Mouse (Mus musculus): Measurements from ENCODE around the gene Asgr1.
"Not testable (repeated sequence)": the region's sequence is repeated elsewhere in the genome, so short reads cannot be mapped to it uniquely, and the experiment has no call there.

The Asgr1 gene

DNA sequence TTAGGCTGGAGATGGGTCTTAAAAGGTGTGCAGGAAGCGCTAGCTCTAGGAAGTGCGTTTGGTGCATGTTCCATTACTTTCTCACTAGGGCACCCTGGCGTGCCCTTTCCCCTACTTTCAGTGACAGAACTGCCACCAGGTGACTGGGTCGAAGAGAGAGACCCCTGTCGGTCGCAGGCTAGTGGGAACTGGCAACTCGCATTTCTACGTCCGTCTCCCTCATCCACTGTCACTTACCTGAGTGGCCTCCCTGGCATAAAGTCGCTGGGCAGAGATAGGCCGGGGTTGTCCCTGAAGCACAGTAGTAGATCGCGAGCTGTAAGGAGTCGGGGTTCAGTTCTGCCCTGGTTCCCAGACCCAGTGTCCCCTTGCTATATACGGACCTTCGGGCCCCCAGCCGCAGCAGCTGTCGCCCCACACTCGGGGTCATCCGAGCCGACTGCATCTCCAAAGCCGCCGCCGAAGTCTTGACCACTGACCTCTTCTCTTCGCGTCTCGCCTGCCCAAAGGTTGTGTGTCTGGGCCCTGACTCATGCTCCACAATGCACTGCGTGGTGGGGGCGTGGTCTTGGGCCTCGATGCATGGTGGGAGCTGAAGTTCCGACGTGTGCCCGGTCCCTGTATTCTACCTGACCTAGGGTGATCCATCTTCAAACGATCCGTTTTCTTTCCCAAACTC is 38.9 kb upstream of the Asgr1 start, which contains the start of gene Acadvl:
Gene Acadvl (minus strand): TSS at position 532 of the 679 bp plus-strand sequence.
- H3K36me3 ChIP-seq (ENCODE audit: insufficient read depth, low read length): peaks cover 44% of the 10 kb centered on the region
- peaks cover 79% of the 10 kb centered on the region for H3K4me1 ChIP-seq (replicated peaks; ENCODE audit: low read depth, low read length)
- H3K27me3 ChIP-seq (ENCODE audit: insufficient read depth, low read length): peaks cover 5% of the 10 kb centered on the region; the same call in 1 of the 2 replicates
- H3K4me3 ChIP-seq (replicated peaks; ENCODE audit: low read length): peak within 1 kb of the TSS; percentile 82
- H3K9me3 ChIP-seq (ENCODE audit: low read length): no peaks in the 10 kb centered on the region
- no peak for TF ChIP-seq CTCF (conservative IDR thresholded peaks at IDR 0.05; ENCODE audit: low read length)

DNA sequence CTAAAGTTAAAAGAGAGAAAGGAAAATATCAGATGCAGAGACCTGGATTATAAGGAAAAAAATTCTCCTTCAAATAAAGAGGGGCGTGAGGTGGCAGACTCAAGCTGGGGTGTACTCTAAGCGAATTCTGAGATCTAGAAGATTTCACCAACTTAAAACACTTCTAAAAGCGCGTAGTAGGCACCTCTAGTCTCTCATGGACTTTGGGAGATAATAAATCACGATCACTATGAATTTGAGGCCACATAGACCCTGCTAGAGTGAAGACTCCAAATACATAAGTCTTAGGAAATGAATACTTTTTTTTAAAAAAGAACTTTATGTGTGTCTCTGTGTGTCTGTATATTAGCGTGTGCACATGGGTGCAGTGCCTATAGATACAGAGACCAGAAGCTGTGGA is 38.2 kb upstream of the Asgr1 start:
- TF ChIP-seq CTCF (conservative IDR thresholded peaks at IDR 0.05; ENCODE audit: low read length) (no peak), NANOG (IDR thresholded peaks at IDR 0.05; ENCODE audit: borderline replicate concordance, low read length) (no peak), POU5F1 (IDR thresholded peaks at IDR 0.05; ENCODE audit: borderline replicate concordance, low read length) (no peak)
- H3K9me3 ChIP-seq (ENCODE audit: low read length): no peaks in the 10 kb centered on the region
- H3K27me3 ChIP-seq (ENCODE audit: insufficient read depth, low read length): peaks cover 5% of the 10 kb centered on the region; the same call in 1 of the 2 replicates
- H3K4me1 ChIP-seq (replicated peaks; ENCODE audit: low read depth, low read length): peaks cover 79% of the 10 kb centered on the region
- no peak overlapping the region for H3K4me3 ChIP-seq (replicated peaks; ENCODE audit: low read length)
- peaks cover 37% of the 10 kb centered on the region for H3K36me3 ChIP-seq (ENCODE audit: insufficient read depth, low read length)

DNA sequence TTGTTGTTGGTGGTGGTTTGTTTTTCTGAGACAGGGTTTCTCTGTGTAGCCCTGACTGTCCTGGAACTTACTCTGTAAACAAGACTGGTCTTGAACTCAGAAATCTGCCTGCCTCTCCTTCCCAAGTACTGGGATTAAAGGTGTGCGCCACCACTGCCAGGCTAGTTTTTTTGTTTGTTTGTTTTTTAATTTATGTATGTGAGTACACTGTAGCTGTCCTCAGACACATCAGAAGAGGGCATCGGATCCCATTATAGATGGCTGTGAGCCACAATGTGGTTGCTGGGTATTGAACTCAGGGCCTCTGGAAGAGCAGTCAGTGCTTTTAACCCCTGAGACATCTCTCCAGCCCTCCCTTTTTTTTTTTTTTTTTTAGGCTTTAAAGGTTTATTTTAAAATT is 37.7 kb upstream of the Asgr1 start:
- H3K4me1 ChIP-seq (replicated peaks; ENCODE audit: low read depth, low read length): peaks cover 77% of the 10 kb centered on the region
- not testable (repeated sequence) for H3K27me3 ChIP-seq (ENCODE audit: insufficient read depth, low read length); H3K4me3 ChIP-seq (replicated peaks; ENCODE audit: low read length)

DNA sequence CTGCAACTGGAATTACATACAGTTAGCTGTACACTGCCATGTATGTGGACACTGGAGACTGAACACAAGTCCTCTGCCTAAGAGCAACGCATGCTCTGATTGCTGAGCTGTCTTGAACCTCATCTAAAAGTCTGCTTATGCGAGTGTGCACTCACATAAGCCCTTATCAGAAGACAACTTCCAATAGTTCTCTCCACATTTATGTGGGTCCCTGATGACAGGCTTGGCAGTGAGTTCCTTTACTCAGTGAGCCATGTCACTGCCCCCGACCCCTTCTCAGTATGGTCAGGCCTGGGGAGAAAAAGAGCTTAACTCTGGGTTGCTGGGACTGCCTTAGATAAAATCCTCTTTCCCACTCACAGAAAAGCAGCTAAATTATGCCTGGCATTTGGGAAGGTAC is 37.2 kb upstream of the Asgr1 start, which contains the start of gene Dlg4:
Gene Dlg4 (plus strand): TSS at position 274 of the 400 bp plus-strand sequence.
- Histone ChIP-seq H3K4me1 (replicated peaks; ENCODE audit: low read depth, low read length) (peaks cover 72% of the 10 kb centered on the region), H3K36me3 (ENCODE audit: insufficient read depth, low read length) (peaks cover 27% of the 10 kb centered on the region), H3K9me3 (ENCODE audit: low read length) (no peaks in the 10 kb centered on the region), H3K27me3 (ENCODE audit: insufficient read depth, low read length) (peaks cover 5% of the 10 kb centered on the region; the same call in 1 of the 2 replicates), H3K4me3 (replicated peaks; ENCODE audit: low read length) (no peak within 1 kb of the TSS)
- TF ChIP-seq CTCF (conservative IDR thresholded peaks at IDR 0.05; ENCODE audit: low read length): no peak
- no peak for TF ChIP-seq POU5F1 (IDR thresholded peaks at IDR 0.05; ENCODE audit: borderline replicate concordance, low read length)
- no peak for TF ChIP-seq NANOG (IDR thresholded peaks at IDR 0.05; ENCODE audit: borderline replicate concordance, low read length)

More for the DNA sequence above, 37.7 kb upstream of the Asgr1 start:
- H3K36me3 ChIP-seq (ENCODE audit: insufficient read depth, low read length): peaks cover 32% of the 10 kb centered on the region
- not testable (repeated sequence) for H3K9me3 ChIP-seq (ENCODE audit: low read length)

DNA sequence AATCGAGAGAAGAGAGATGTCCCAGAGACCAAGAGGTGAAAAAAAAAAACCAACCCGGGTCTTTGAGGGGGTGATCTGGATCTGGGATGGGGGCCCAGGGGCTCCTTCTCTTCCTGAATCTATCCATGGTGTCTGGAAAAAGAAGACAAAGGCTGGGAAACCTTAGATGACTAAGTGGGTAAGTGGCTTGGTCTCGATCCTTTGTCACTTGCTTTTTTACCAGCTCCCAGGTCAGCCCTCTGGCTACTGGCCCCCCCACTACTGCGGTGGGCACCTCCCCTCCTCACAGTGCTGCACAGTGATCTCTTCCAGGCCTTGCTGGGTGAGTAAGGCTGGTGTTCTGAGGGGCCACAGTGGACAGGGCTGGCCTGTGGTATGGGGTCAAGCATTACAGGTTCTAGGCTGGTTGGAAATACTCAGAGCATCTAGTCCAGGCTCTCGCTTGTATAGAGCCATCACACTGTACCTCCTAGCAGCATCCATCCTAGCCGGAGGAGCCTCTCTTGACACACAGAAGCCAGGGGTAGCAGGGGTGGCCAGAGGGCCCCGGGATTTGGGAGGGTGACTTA is 36.6 kb upstream of the Asgr1 start:
- Histone ChIP-seq H3K36me3 (ENCODE audit: insufficient read depth, low read length) (peaks cover 21% of the 10 kb centered on the region), H3K4me3 (replicated peaks; ENCODE audit: low read length) (no peak overlapping the region), H3K9me3 (ENCODE audit: low read length) (no peaks in the 10 kb centered on the region), H3K27me3 (ENCODE audit: insufficient read depth, low read length) (peaks cover 9% of the 10 kb centered on the region), H3K4me1 (replicated peaks; ENCODE audit: low read depth, low read length) (peaks cover 66% of the 10 kb centered on the region)
- no peak for TF ChIP-seq NANOG (IDR thresholded peaks at IDR 0.05; ENCODE audit: borderline replicate concordance, low read length)

DNA sequence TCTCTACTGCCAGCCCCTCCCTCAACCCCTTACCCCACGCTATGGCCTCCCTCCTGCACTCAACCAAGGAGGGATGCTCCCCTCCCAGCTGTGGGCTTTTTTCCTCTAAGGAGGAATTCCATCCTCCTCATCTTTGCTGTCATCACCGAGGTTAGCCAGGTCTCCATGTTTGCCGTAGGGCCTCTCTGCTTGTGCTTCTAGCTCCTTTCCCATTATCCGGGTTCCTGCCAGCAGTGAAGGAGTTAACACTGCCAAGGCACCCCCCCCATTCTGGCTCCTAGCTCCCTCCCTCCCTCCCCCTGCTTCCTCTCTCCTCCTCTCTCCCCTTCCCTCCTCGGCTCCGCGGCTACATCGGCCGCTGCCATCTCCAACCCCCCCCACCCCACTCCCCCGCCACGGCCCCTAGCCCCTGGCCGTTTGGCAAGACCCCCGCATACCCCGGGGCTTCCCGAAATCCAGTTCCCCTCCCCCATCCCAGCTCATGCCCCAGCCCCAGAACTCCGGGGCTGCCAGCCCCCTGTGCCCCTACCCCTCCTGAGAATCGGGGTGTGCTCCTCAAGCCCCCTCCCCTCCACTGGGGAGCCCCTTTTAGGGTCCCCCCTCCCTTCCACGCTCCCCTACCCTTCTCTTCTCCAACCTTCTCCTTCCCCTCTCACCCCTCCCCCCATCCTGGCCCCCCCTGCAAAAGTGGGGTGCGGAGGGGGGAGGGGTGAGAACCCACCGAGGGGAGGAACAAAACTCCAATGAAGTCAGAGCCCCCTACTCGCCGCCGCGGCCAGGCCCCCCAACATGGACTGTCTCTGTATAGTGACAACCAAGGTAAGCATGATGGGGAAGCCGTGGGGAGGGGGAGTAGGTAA is 35.5 kb upstream of the Asgr1 start:
- peak overlapping the region; percentile 65 for H3K4me3 ChIP-seq (replicated peaks; ENCODE audit: low read length)
- peaks cover 11% of the 10 kb centered on the region for H3K36me3 ChIP-seq (ENCODE audit: insufficient read depth, low read length)
- H3K4me1 ChIP-seq (replicated peaks; ENCODE audit: low read depth, low read length): peaks cover 59% of the 10 kb centered on the region
- H3K9me3 ChIP-seq (ENCODE audit: low read length): no peaks in the 10 kb centered on the region
- TF ChIP-seq POU5F1 (IDR thresholded peaks at IDR 0.05; ENCODE audit: borderline replicate concordance, low read length) (no peak), CTCF (conservative IDR thresholded peaks at IDR 0.05; ENCODE audit: low read length) (no peak), NANOG (IDR thresholded peaks at IDR 0.05; ENCODE audit: borderline replicate concordance, low read length) (no peak)
- peaks cover 19% of the 10 kb centered on the region for H3K27me3 ChIP-seq (ENCODE audit: insufficient read depth, low read length)

DNA sequence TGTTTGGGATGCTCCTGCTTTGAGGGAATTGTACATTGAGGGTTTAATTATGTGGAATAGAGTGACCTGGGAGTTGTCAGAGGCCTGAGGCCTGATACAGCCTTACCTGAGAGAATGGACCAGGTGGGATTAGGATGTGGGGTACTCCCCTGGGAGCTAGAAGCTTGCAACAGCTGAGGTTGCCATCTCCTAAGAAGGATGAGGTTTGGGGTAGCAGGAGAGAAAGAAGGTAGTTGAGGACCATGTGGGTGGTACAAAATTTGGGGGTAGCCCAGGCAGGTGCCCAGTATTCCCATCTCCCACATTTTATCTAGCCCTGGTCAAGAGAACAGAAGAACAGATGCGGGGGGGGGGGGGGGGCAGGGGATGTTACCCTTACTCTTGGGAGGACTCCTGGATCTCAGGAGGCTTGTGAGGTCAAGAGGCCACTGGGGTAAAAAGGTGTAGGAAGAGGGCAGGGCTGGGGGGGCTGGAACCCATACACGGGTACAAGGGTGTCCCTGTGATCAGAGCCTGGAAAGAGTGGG is 34.3 kb upstream of the Asgr1 start:
- H3K27me3 ChIP-seq (ENCODE audit: insufficient read depth, low read length): peaks cover 29% of the 10 kb centered on the region
- H3K9me3 ChIP-seq (ENCODE audit: low read length): no peaks in the 10 kb centered on the region
- TF ChIP-seq CTCF (conservative IDR thresholded peaks at IDR 0.05; ENCODE audit: low read length): no peak
- TF ChIP-seq POU5F1 (IDR thresholded peaks at IDR 0.05; ENCODE audit: borderline replicate concordance, low read length): no peak
- TF ChIP-seq NANOG (IDR thresholded peaks at IDR 0.05; ENCODE audit: borderline replicate concordance, low read length): no peak
- H3K36me3 ChIP-seq (ENCODE audit: insufficient read depth, low read length): no peaks in the 10 kb centered on the region
- no peak overlapping the region for H3K4me3 ChIP-seq (replicated peaks; ENCODE audit: low read length)
- peaks cover 57% of the 10 kb centered on the region for H3K4me1 ChIP-seq (replicated peaks; ENCODE audit: low read depth, low read length)

DNA sequence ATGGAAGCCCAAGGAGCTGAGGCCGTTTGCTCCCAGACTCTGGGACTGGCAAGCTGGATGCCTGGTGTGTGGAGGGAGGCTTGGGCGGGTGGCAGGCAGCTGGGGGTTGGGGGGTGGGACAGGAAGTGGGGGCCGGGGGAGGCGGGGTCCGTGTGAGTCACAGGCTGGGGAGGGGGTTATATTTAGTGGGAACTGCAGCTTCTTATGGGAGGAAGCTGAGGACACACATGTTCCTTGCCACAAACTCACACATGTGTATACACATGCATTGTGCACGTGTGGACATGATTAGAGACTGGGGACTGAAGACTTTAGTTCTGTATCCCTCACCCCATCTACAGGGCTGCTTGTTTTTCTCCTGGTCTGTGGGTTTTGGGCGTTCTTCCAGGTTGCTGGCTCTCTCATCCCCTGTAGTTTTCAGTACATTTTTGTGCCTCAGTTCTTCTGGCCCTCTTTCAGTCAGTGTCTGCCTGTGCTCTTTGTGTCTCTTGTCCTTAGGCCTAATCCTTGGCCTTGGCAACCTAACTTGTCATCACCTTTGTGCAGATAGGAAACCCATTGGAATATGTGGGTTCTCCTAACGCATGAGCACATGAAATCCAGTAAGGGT is 33.8 kb upstream of the Asgr1 start:
- no peaks in the 10 kb centered on the region for H3K36me3 ChIP-seq (ENCODE audit: insufficient read depth, low read length)
- TF ChIP-seq CTCF (conservative IDR thresholded peaks at IDR 0.05; ENCODE audit: low read length) (no peak), NANOG (IDR thresholded peaks at IDR 0.05; ENCODE audit: borderline replicate concordance, low read length) (no peak), POU5F1 (IDR thresholded peaks at IDR 0.05; ENCODE audit: borderline replicate concordance, low read length) (no peak)
- peak overlapping the region; percentile 89; the same call in 1 of the 2 replicates for H3K4me3 ChIP-seq (replicated peaks; ENCODE audit: low read length)
- H3K4me1 ChIP-seq (replicated peaks; ENCODE audit: low read depth, low read length): peaks cover 51% of the 10 kb centered on the region
- no peaks in the 10 kb centered on the region for H3K9me3 ChIP-seq (ENCODE audit: low read length)
- peaks cover 34% of the 10 kb centered on the region for H3K27me3 ChIP-seq (ENCODE audit: insufficient read depth, low read length)
